Mouse (Mus musculus) midbrain, embryonic 16.5 days (tissue): Measurements from ENCODE around the gene Tgtp2. TPM values are rescaled to one million over a fixed set of nuclear protein-coding genes. Genes with fewer than 3 reads are reported as not detected.
"Not testable (repeated sequence)": the region's sequence is repeated elsewhere in the genome, so short reads cannot be mapped to it uniquely, and the experiment has no call there.

Source experiments
- ATAC-seq: fragments of 200-750 bp; cut with Nextera tagmentation; 2 replicates; pipeline ENCODE4 v1.8.0; 2017; ENCODE audit warnings: moderate TSS enrichment
- H3K27ac ChIP-seq: fragments of 300-500 bp; sonication (generic); 2 replicates; pipeline ENCODE4 v1.5.1; 2014; ENCODE audit warnings: mild to moderate bottlenecking, low read length, mixed read lengths
- H3K27me3 ChIP-seq: fragments of 300-500 bp; sonication (generic); 2 replicates; pipeline ENCODE4 v1.6.1; 2014; ENCODE audit warnings: low read depth, low read length, mixed read lengths; ENCODE audit not compliant: control insufficient read depth, insufficient read depth
- H3K36me3 ChIP-seq: fragments of 300-500 bp; sonication (generic); 2 replicates; pipeline ENCODE4 v1.6.1; 2014; ENCODE audit warnings: mild to moderate bottlenecking, low read length, moderate library complexity, mixed read lengths; ENCODE audit not compliant: control insufficient read depth, insufficient read depth
- H3K4me1 ChIP-seq: fragments of 300-500 bp; sonication (generic); 2 replicates; pipeline ENCODE4 v1.6.1; 2014; ENCODE audit warnings: mild to moderate bottlenecking, low read length, mixed read lengths; ENCODE audit not compliant: control insufficient read depth, insufficient read depth
- H3K4me2 ChIP-seq: fragments of 300-500 bp; sonication (generic); 2 replicates; pipeline ENCODE4 v1.6.1; 2014; ENCODE audit warnings: mild to moderate bottlenecking, low read length, mixed read lengths
- H3K4me3 ChIP-seq: fragments of 300-500 bp; sonication (generic); 2 replicates; pipeline ENCODE4 v1.5.1; 2014; ENCODE audit warnings: low read depth, mild to moderate bottlenecking, low read length, moderate library complexity, mixed read lengths
- H3K9ac ChIP-seq: fragments of 300-500 bp; sonication (generic); 2 replicates; pipeline ENCODE4 v1.6.1; 2014; ENCODE audit warnings: low read depth, low read length, mixed read lengths
- H3K9me3 ChIP-seq: fragments of 300-500 bp; sonication (generic); replicated peaks from 2 replicates; pipeline ENCODE4 v1.6.1; 2014; ENCODE audit warnings: mild to moderate bottlenecking, low read length, mixed read lengths; ENCODE audit not compliant: control insufficient read depth, poor library complexity, severe bottlenecking
- WGBS: fragments of 180-500 bp; shearing (Covaris S2); extraction: QIAGEN DNeasy Blood & Tissue Kit; methylation state at CpG from one replicate; pipeline ENCODE4 v1.1.7; 2014; 5-methylcytosine and 5-hydroxymethylcytosine counted together
- polyA plus RNA-seq: library from polyadenylated mRNA; unstranded; fragments of >200 nt; fragmentation: Nextera tagmentation; extraction: Ambion mirVana; gene quantifications from 2 replicates; pipeline ENCODE4 v1.2.1, GENCODE M21; 2015

The Tgtp2 gene
- polyA plus RNA-seq, 1 experiment from 2014 or later, result not detected

DNA sequence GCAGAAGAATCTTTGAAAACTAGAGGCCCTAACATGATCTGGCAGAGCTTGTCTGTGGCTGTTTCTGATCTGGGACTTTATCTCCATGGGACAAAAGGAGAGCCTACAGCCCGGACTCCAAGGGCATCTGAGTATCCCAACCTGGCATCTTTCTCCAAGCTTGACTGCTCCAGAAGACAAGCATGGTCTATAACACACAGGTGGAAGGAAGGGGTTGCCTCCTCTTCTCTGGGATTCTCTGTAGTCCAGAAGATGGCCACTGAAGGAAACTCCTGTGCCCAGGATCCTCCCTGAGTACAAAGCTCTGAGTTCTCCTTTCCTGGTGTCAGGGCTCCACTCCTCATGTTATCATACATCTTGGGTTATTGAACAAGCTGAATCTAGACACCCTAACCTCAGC is 16.6 kb upstream of the Tgtp2 start:
- H3K27ac ChIP-seq, result no peak overlapping the region
- H3K4me3 ChIP-seq, result no peak overlapping the region
- H3K27me3 ChIP-seq, result no peaks in the 10 kb centered on the region
- 78% methylated on average over 1 of the region's 1 CpGs for WGBS
- no peak for ATAC-seq
- no peaks in the 10 kb centered on the region for H3K9me3 ChIP-seq
- no peaks in the 10 kb centered on the region for H3K36me3 ChIP-seq
- H3K9ac ChIP-seq, result no peak overlapping the region
- H3K4me1 ChIP-seq, result no peaks in the 10 kb centered on the region
- no peak overlapping the region for H3K4me2 ChIP-seq

- Histone ChIP-seq H3K27ac (no peak overlapping the region), H3K36me3 (no peaks in the 10 kb centered on the region), H3K4me2 (no peak overlapping the region), H3K9ac (no peak overlapping the region), H3K9me3 (no peaks in the 10 kb centered on the region), H3K4me3 (no peak overlapping the region), H3K27me3 (no peaks in the 10 kb centered on the region), H3K4me1 (no peaks in the 10 kb centered on the region)
- WGBS, result 90% methylated on average over 3 of the region's 3 CpGs
- no peak for ATAC-seq
These were observed 14.7 kb upstream of the Tgtp2 start for GRCm38 (mm10) chr11:49078719-49079118.

GRCm38 (mm10) chr11:49077012-49077411 is 13.0 kb upstream of the Tgtp2 start:
- H3K9me3 ChIP-seq, result no peaks in the 10 kb centered on the region
- WGBS, result 81% methylated on average over 1 of the region's 1 CpGs
- no peaks in the 10 kb centered on the region for H3K36me3 ChIP-seq
- H3K9ac ChIP-seq, result no peak overlapping the region
- no peak for ATAC-seq
- no peak overlapping the region for H3K4me2 ChIP-seq
- no peak overlapping the region for H3K4me3 ChIP-seq
- no peaks in the 10 kb centered on the region for H3K4me1 ChIP-seq
- no peaks in the 10 kb centered on the region for H3K27me3 ChIP-seq
- no peak overlapping the region for H3K27ac ChIP-seq

GRCm38 (mm10) chr11:49076001-49076757 is 12.2 kb upstream of the Tgtp2 start, which contains the start of gene Ifi47:
Gene Ifi47, plus strand, starts transcription at chr11:49076587.
- WGBS, result 85% methylated on average over 6 of the region's 6 CpGs
- H3K9me3 ChIP-seq, H3K4me2 ChIP-seq: not testable (repeated sequence)

GRCm38 (mm10) chr11:49068358-49068757 is 4.4 kb upstream of the Tgtp2 start:
- Histone ChIP-seq H3K4me2 (no peak overlapping the region), H3K27ac (no peak overlapping the region), H3K4me3 (no peak overlapping the region), H3K4me1 (no peaks in the 10 kb centered on the region), H3K9ac (no peak overlapping the region), H3K9me3 (no peaks in the 10 kb centered on the region), H3K27me3 (no peaks in the 10 kb centered on the region), H3K36me3 (no peaks in the 10 kb centered on the region)
- ATAC-seq, result no peak
- WGBS, result 92% methylated on average over 1 of the region's 1 CpGs

More at GRCm38 (mm10) chr11:49076001-49076757, 12.2 kb upstream of the Tgtp2 start, which contains the start of gene Ifi47:
- H3K36me3 ChIP-seq, H3K9ac ChIP-seq, H3K27me3 ChIP-seq, H3K4me1 ChIP-seq, ATAC-seq, H3K27ac ChIP-seq, H3K4me3 ChIP-seq: not testable (repeated sequence)

- 95% methylated on average over 1 of the region's 2 CpGs for WGBS
- not testable (repeated sequence) for H3K9me3 ChIP-seq, H3K36me3 ChIP-seq, H3K9ac ChIP-seq, H3K4me2 ChIP-seq, H3K27me3 ChIP-seq, ATAC-seq, H3K27ac ChIP-seq, H3K4me3 ChIP-seq, H3K4me1 ChIP-seq
These were observed 2.1 kb downstream of the Tgtp2 start for GRCm38 (mm10) chr11:49061865-49062264.

DNA sequence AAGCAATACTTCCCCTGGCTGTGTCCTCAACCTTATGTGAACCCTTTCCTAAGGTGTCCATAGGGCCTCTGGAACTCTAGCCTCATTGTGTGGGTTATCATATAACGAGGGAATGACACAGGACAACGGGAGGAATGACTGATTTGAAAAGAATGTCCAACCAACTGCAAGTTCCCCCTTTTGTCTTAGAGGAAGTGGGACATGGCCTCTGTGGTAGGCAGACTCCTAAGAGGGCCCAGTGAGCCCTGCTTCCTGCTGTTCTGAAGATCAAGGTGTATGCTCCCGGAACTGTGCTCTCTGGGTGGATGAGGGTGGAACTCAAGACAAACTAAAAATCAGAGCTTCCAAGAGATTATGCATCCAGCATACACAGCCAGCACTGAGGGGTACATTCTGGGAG is 3.9 kb downstream of the Tgtp2 start:
- ATAC-seq, H3K27ac ChIP-seq, H3K4me3 ChIP-seq, H3K4me1 ChIP-seq, H3K36me3 ChIP-seq, H3K9ac ChIP-seq, H3K4me2 ChIP-seq, H3K27me3 ChIP-seq, H3K9me3 ChIP-seq: not testable (repeated sequence)
- WGBS, result 75% methylated on average over 2 of the region's 3 CpGs

DNA sequence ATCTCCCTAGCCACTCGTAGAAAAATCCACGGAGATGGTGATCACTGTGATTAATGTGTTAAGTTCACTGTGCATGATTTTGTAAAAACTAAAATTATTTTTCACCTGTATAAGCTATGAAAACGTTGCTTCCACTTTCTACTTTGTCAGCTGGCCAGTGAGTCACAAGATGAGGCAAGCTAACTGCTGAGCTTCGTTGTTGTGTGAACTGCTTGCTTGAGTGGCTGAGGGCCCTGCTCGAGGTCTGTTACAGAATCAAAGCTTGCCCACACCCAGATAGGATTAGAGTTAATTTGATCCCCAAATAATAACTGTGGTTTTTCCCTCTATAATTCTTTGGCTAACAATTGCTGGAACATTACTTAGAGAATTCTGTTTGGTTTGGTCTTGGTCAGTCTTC is 12.1 kb downstream of the Tgtp2 start:
- H3K36me3 ChIP-seq, H3K9me3 ChIP-seq, H3K4me3 ChIP-seq, H3K9ac ChIP-seq, H3K27ac ChIP-seq, H3K4me2 ChIP-seq, ATAC-seq, H3K4me1 ChIP-seq, H3K27me3 ChIP-seq: not testable (repeated sequence)
- no CpG with 5 or more reads among the region's 5 CpGs for WGBS

DNA sequence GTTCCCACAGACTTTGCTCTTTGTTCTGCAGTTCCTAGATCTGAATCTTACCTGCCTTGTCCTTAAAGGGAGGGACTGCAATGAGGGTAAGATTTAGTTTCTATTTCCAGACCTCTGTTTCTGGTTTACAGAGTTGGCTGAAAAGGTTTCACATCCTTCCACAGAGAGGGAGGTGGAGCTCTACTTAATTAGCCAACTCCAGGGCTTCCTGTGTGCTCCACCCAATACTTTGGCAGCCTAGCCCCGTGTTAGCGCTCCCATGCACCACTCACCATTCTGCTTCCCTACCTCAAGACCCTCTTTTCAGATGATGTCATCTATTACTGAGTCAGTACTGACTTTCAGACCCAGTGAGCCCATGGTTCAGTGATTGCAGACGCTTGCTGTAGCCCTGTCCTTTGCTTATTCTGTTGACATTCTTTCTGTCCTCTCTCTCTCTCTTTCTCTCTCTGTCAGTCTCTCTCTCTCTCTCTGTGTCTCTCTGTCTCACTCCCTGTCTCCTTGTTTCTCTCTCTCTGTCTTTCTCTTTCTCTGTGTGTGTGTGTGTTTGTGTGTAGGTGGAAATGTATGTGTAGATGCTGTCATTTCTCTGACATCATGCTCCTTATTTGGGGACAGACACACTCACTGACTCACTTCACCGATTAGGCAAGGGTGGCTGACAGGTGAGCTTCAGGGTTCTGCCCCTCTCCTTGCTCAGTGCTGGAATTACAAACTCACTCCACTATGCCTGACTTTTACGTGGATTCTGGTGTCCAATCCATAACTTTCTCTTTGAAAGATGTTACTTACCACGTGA is 12.7 kb downstream of the Tgtp2 start, which contains the start of gene 9930111J21Rik2:
9930111J21Rik2 (minus strand) TSS at position 150 of the 799 bp plus-strand sequence.
- H3K9ac ChIP-seq, H3K4me1 ChIP-seq, ATAC-seq, H3K9me3 ChIP-seq, H3K4me3 ChIP-seq, H3K27me3 ChIP-seq, H3K4me2 ChIP-seq, H3K36me3 ChIP-seq, H3K27ac ChIP-seq: not testable (repeated sequence)
- 93% methylated on average over 1 of the region's 6 CpGs for WGBS
